Mouse (Mus musculus) brain, adult 2 months (tissue): ENCODE measurements around the gene Plxna2.

Experiments used
- DNase-seq: peaks from one replicate; pipeline ENCODE4 v3.0.0; 2011; ENCODE audit warnings: low read depth, low spot score

Plxna2 gene

DNA sequence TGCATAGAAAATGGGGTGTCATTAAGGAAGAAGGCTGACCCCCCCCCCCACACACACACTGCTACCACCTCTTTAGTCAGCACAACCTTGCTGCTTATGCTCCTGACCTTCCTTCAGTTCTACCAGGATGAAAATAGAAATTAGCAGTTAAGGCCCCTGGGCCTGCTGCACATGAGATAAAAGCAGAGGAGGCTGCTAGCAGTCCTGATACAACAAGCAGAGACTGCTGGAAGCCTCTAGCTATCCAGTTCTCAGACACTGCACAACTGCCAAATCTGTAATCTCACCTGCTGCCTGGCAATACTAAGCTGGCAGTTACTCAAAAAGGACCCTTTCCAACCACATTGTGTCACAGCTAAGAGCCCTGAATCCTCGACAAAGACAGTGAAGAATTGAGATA is 197.5 kb downstream of the Plxna2 start:
- DNase-seq = peak; percentile 42

DNA sequence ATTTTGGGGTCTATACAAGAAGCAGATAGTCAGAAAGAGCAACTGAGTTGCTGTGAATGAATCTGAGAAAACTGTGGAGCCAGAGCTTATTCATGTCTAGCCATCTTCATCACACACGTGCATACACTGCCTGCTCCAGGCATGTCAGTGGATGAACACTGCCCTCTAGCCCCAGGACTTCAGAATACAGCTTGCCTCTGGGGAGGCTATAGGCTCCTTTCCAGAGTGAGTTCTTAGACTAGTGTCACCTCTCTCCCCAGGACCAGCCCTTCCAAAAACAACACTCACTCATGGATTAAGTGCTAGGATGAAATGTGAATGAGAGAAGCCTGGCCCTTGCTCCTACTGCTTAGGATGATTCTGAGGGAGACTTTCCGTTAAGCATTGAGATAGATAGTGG is 198.9 kb downstream of the Plxna2 start:
- DNase-seq = peak; percentile 90

DNA sequence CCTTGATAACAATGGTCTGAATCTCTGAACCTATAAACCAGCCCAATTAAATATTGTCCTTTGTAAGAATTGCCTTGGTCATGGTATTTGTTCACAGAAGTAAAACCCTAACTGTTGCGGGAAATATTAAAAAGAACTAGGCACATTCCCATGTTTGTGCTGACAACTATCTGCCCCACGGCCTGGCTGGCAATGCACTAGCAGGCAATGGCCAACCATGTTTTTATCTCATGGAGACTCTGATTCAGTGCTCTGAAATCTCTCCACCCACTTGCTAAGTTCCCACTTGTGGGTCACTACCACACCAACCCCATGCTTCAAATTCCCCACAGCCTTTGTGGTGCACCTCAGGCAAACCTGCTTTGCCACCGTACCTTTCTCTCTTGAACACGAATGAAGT is 202.9 kb downstream of the Plxna2 start:
- no peak for DNase-seq

DNA sequence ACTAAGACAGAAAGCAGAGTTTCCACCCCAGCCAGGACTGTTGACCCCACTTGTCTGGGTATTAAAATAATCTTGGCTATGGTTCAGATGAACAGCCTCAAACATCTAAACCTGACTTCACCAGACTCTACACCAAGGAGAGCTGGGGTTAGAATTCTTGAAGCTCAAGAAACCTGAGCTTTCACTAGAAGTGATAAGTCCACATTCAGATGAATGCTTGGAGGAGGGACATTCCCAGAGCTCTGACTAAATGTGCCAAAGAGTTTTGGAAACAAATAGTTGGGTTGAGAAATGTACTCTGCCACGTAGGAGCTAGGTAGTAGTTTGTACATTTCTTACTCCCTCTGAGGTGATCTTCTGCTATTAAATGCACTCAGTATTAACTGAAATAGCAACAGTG is 203.7 kb downstream of the Plxna2 start:
- DNase-seq = no peak

DNA sequence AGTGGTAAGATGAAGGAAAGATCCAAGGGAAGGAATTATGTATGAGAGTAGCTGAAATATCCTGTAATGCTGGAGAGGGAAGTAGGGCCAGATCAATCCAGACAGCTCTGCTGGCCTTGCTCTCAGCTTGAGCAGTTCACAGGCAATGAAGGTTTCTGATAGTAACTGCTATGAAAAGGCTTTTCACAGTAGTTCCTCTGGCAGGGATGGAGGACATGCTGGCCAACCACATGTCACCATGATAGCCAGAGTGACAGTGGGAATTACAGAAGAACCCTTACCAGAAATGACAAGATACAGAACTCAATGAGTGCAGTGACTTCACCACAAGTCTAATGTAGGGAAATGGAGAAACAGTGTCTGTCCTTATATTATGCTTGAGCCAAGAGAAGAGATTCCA is 210.3 kb downstream of the Plxna2 start:
- no peak for DNase-seq

DNA sequence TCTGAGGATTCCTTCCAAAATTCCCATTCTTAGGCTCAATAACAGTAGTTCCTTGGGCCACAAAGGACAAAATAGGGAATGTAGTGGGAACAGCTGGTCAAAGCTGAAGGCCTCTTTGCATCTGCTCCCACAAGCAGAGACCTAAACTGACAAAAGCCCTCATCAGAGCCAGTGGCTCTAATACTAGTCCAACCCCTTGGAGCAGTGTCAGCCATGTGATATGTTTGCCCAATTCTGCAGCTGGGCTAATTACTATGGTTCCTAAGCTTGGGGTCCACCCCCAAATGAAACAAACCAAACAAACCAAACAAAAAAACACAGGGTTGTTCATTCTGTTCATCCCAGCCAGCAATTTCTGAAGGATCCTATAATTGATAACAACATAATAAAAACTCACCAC is 217.2 kb downstream of the Plxna2 start:
- DNase-seq = peak; percentile 40

DNA sequence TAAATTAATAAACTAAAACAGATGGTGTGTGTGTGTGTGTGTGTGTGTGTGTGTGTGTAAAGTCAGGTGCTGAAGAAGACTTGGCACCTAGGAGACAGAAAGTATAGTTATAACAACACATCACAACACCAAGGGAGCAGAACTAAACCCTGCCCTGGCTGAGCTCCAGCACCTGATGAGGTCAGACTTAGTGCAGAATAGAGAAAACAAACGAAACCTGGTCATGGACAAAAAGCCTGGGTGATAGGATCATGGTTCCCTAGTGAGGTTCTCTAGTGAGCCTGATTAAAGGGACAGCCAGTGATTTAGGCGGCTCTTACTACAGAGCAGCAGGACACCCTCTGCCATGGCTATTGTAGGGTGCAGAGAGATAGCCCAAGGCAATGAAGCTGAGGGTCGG is 218.2 kb downstream of the Plxna2 start:
- no peak for DNase-seq

DNA sequence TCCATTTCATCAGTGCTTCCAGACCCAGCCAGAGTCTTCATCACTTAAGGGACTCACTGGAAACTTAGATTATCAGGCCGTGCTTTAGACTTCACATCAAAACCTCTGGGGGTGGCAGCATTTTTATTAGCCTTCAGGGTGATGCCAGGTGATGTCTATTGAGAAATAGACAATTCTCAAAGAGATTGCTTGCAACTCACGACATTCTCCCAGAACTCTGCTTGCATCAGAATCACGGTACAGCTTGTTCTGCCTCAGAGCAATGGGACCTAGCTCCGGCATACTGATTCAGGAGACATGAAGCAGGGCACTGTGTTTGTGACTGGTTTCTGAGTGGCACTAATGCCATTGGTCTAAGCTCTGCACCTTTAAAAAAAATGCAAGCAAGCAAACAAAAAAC is 218.7 kb downstream of the Plxna2 start:
- DNase-seq = no peak

DNA sequence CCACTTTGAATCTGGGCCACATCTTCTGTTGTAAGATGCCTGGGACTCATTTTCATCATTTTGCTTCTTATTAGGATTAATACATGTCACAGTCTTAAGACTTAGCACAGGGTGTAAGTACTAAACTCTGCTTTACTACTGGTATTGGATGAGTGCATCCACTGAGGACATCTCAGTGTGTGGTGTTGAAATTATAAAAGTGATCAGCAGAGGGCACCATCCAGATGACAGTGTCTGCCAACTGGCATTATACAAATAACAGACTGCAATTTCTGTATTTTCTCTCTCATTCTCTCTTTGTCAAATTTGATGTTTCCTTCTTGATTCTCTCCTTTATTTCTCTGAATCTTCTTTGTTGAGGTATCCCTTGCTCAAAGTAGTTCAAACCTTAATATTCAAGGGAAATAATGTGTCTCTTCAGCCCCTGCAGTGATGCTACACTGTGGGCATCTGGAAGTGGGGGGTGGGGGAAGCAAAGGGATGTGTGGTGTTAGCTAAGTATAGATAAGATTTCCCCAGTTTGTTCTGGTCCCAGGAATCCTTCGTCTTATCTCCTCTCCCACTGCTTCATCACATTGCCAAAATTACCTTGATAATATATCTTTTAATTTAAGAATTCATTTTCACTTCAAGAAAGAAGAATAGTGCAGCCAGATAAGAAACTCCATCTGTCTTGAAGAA is 221.4 kb downstream of the Plxna2 start:
- DNase-seq = peak; percentile 67

DNA sequence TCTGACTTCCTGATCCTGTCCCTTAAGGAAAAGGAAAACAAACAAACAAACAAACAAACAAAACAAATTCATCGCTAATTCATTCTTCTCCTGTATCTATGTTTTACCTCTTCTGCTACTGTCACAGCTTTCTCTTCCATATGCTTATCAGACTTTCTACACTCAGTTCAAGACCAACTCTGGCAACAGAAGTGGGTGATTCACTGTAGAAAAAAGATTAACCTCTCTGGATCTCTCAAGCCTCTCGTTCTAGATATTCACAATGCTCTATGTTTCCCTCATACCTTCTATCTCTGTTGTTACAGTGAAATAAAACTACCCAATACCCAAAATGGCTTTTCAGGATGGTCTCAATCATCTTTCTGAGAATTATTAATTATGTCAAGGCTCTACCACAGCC is 225.0 kb downstream of the Plxna2 start:
- DNase-seq = no peak

DNA sequence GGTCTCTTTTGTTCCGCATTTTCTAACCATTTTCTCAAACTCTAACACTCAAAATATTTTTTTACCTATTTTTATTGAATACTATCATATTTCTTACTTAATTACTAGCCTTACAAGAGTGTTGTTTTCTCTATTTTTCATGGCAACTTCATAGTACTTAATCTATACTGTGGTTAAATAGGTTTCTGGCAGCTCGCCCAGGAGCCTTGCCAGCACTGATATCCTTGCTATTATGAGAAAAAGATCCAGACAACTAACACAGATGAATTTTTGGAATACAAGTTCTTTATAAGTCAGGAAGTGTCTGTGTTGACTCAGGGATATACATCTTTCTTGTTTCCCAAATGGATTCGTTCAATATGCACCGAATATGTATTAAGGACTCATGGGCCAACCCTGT is 229.0 kb downstream of the Plxna2 start:
- peak; percentile 28 for DNase-seq

DNA sequence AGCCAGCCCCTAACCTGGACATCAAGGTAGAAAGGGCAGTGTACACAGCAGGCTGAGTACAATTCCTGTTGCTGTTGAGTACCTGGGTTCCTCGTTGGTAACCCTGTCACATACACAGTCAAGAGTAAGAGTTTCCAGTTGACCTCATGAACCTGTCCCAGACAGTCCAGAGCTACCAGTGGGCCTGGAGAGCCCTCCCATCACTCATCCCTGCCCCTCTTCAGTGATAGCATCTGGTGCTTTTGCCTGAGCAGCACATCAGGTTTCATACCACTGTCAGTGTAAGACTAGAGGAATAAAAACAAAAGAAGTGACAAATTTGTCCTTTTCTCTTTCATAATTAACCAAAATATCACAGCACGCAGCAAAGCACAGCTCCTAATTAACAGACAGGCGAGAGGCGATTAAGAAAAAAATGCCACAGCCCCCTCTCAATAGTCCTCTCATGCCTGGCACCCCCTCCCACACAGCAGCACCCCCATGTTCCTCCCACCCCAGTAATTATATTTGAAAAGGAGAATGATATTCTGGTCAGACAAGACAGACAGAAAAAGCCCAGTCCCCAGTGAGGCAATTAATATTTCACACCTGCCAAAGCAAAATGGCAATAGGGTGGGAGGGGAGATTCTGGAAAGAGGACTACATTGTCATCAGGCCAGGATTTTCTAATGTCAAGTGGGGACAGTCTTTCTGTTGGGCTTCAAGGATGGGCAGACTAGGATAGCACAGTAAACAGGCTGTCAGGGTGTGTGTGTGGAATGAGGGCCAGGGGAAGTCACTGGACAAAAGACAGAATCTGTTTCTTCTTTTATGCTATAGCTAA is 233.4 kb downstream of the Plxna2 start:
- DNase-seq = peak; percentile 17

DNA sequence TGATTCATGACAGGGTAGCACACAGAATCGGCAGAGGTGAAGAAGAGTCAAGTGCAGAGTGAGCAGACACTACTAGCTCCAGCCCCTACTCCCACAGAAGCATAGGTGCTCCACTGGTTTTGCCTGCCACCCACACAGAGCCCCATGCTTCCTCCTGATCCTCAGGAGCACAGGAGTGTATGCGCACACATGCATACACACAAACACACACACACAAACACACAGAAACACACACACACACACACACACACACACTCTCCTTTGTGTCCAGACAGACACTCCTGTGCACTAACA is 234.0 kb downstream of the Plxna2 start:
- DNase-seq = peak; percentile 14
